Mouse (Mus musculus) erythroblast, embryonic 14.5 days (primary cell): ENCODE results near the gene Cybrd1.

Experiments used
- GATA1 ChIP-seq: IDR thresholded peaks from 2 replicates; pipeline ENCODE4 v1.6.1; 2012; ENCODE audit warnings: low read length, inconsistent platforms, mixed read lengths
- TAL1 ChIP-seq: IDR thresholded peaks from 3 replicates; pipeline ENCODE4 v1.6.1; 2012; ENCODE audit warnings: low read length, inconsistent platforms, mixed read lengths

DNA sequence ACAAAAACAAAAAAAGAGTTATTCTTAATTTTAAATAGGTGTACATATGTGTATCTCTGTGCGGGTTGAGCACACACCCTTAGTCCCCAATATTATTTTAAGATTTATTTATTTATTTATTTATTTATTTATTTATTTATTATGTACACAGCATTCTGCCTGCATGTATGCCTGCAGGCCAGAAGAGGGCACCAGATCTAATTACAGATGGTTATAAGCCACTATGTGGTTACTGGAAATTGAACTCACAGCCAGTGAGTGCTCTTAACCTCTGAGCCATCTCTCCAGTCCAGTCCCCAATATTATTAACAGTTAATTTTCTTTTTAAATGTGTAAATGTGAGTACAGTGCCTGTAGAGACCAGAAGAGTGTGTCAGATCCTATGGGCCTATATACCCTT, 60.0 kb downstream of the Cybrd1 start:
- TF ChIP-seq TAL1: no peak
- no peak for TF ChIP-seq GATA1
